Comparison of ENCODE assay signal across 22 mouse cellular contexts in genomic region chr13:70336069-70336468, GRCm38 (mm10).
DNase-seq lines count a peak whose midpoint lies in the region; ATAC-seq and TF ChIP-seq lines count a peak whose summit lies in the region.
"Had no signal": no experiment of that assay in that cellular context is flagged by ENCODE, and none has a peak within 500 bp of the region (broad histone marks: within the 10 kb centered on the region; RNA-seq: fewer than 3 reads in every experiment).

No protein-coding gene starts in this region.

- ATAC-seq in cerebellum, adult (ENCODE audit: insufficient number of reproducible peaks, low FRiP score, low TSS enrichment) = no peak
- ATAC-seq in hindbrain, postnatal 0 days = no peak
- no peak for ATAC-seq in hindbrain, embryonic 11.5 days (ENCODE audit: low FRiP score)
- peak; percentile 66; the same call in 1 of the 2 replicates for ATAC-seq in limb, embryonic 14.5 days (ENCODE audit: low FRiP score, low read depth)
- ATAC-seq: inflammation-experienced regulatory T-cells, adult 6 months; liver, embryonic 12.5 days had no signal

- H3K27ac ChIP-seq in hindbrain, postnatal 0 days = no peak overlapping the region
- no peak overlapping the region for H3K27ac ChIP-seq in hindbrain, embryonic 11.5 days (ENCODE audit: low read depth, low read length)
- H3K27ac ChIP-seq in limb, embryonic 14.5 days (replicated peaks; ENCODE audit: low read depth, low read length) = 0 out of 2 replicates have a peak overlapping the region, but pooled peaks have one; percentile 26
- H3K27ac ChIP-seq: heart, adult 2 months; hindbrain, embryonic 13.5 days; kidney, postnatal 0 days; liver, embryonic 12.5 days; neural tube, embryonic 15.5 days had no signal

- no peak for TF ChIP-seq POLR2A in limb, embryonic 14.5 days (IDR thresholded peaks at IDR 0.05; ENCODE audit: borderline replicate concordance, extremely low read depth, insufficient read depth, insufficient read length)

- no peak for TF ChIP-seq CTCF in hindbrain, postnatal 0 days (IDR thresholded peaks at IDR 0.05; ENCODE audit: low read depth)

- H3K36me3 ChIP-seq in hindbrain, postnatal 0 days (ENCODE audit: insufficient read depth, low read length) = no peaks in the 10 kb centered on the region
- no peaks in the 10 kb centered on the region for H3K36me3 ChIP-seq in hindbrain, embryonic 11.5 days (ENCODE audit: control insufficient read depth, insufficient read depth, low read length)
- H3K36me3 ChIP-seq in limb, embryonic 14.5 days (ENCODE audit: control insufficient read depth, insufficient read depth, low read length) = no peaks in the 10 kb centered on the region
- H3K36me3 ChIP-seq: hindbrain, embryonic 13.5 days; liver, embryonic 12.5 days; neural tube, embryonic 15.5 days had no signal

- H3K9ac ChIP-seq in hindbrain, postnatal 0 days (replicated peaks; ENCODE audit: low read length) = no peak overlapping the region
- no peak overlapping the region for H3K9ac ChIP-seq in hindbrain, embryonic 11.5 days (ENCODE audit: low read depth, low read length)
- no peak overlapping the region for H3K9ac ChIP-seq in limb, embryonic 14.5 days (ENCODE audit: low read depth, low read length, severe bottlenecking)
- H3K9ac ChIP-seq: hindbrain, embryonic 13.5 days; liver, embryonic 12.5 days; neural tube, embryonic 15.5 days had no signal

- WGBS in hindbrain, postnatal 0 days = 42% methylated on average over 4 of the region's 4 CpGs
- 88% methylated on average over 4 of the region's 4 CpGs for WGBS in hindbrain, embryonic 11.5 days
- 34% methylated on average over 4 of the region's 4 CpGs for WGBS in limb, embryonic 14.5 days

- H3K9me3 ChIP-seq in hindbrain, postnatal 0 days (ENCODE audit: low read length) = no peaks in the 10 kb centered on the region
- no peaks in the 10 kb centered on the region for H3K9me3 ChIP-seq in hindbrain, embryonic 11.5 days (ENCODE audit: control insufficient read depth, low read length)
- no peaks in the 10 kb centered on the region for H3K9me3 ChIP-seq in limb, embryonic 14.5 days (ENCODE audit: control insufficient read depth, low read length)
- H3K9me3 ChIP-seq: hindbrain, embryonic 13.5 days; liver, embryonic 12.5 days; neural tube, embryonic 15.5 days had no signal

- H3K4me3 ChIP-seq in hindbrain, postnatal 0 days (ENCODE audit: low read length) = no peak overlapping the region
- H3K4me3 ChIP-seq in hindbrain, embryonic 11.5 days (ENCODE audit: low read depth, low read length) = no peak overlapping the region
- no peak overlapping the region for H3K4me3 ChIP-seq in limb, embryonic 14.5 days (replicated peaks; ENCODE audit: low read length)
- H3K4me3 ChIP-seq: heart, adult 2 months; hindbrain, embryonic 13.5 days; liver, embryonic 12.5 days; myocyte; neural tube, embryonic 15.5 days had no signal

- H3K4me2 ChIP-seq in hindbrain, postnatal 0 days (ENCODE audit: low read depth, low read length) = no peak overlapping the region
- no peak overlapping the region for H3K4me2 ChIP-seq in hindbrain, embryonic 11.5 days (replicated peaks; ENCODE audit: low read depth, low read length)
- no peak overlapping the region for H3K4me2 ChIP-seq in limb, embryonic 14.5 days (replicated peaks; ENCODE audit: low read depth, low read length, severe bottlenecking)
- H3K4me2 ChIP-seq: hindbrain, embryonic 13.5 days; liver, embryonic 12.5 days; neural tube, embryonic 15.5 days had no signal

- no peaks in the 10 kb centered on the region for H3K27me3 ChIP-seq in hindbrain, postnatal 0 days (ENCODE audit: insufficient read depth, low read length)
- H3K27me3 ChIP-seq in hindbrain, embryonic 11.5 days (ENCODE audit: control insufficient read depth, insufficient read depth, low read length) = no peaks in the 10 kb centered on the region
- H3K27me3 ChIP-seq in limb, embryonic 14.5 days (ENCODE audit: control insufficient read depth, insufficient read depth, low read length) = no peaks in the 10 kb centered on the region
- H3K27me3 ChIP-seq: hindbrain, embryonic 13.5 days; liver, embryonic 12.5 days; neural tube, embryonic 15.5 days had no signal

- no peaks in the 10 kb centered on the region for H3K4me1 ChIP-seq in hindbrain, postnatal 0 days (ENCODE audit: insufficient read depth, low read length)
- no peaks in the 10 kb centered on the region for H3K4me1 ChIP-seq in hindbrain, embryonic 11.5 days (replicated peaks; ENCODE audit: control insufficient read depth, insufficient read depth, low read length)
- peaks cover 16% of the 10 kb centered on the region for H3K4me1 ChIP-seq in limb, embryonic 14.5 days (ENCODE audit: control insufficient read depth, insufficient read depth, low read length)
- H3K4me1 ChIP-seq: liver, embryonic 12.5 days had no signal

- DNase-seq in cerebellum, postnatal 10 days = peak; percentile 21 to 29
- DNase-seq in hindbrain, postnatal 0 days (ENCODE audit: low spot score) = peak; percentile 51
- DNase-seq in hindbrain, embryonic 11.5 days (ENCODE audit: low spot score) = no peak
- DNase-seq in lung, postnatal 10 days = peak; percentile 2
- DNase-seq in lung, postnatal 25 days (ENCODE audit: low spot score) = no peak
- peak; percentile 87 for DNase-seq in limb, embryonic 14.5 days (ENCODE audit: low spot score)
- no peak for DNase-seq in spleen, postnatal 4 days (ENCODE audit: low spot score in 2 of 2)
- DNase-seq: adrenal gland, postnatal 14 days; cerebellum, adult 11 months; cerebellum, adult 9-11 months; gastrocnemius, postnatal 36 days; heart, adult 2 months; kidney, adult 18-20 months; left cerebral cortex, postnatal 4 days; midbrain, embryonic 14.5 days had no signal

Comparison
In these comparisons a context has a peak if more than half of its experiments do, and no peak if none do; other contexts are left out.
1. DNase-seq: peak in cerebellum, postnatal 10 days (2 of 2), hindbrain, postnatal 0 days (single experiment), lung, postnatal 10 days (single experiment) and limb, embryonic 14.5 days (single experiment); none in hindbrain, embryonic 11.5 days (single experiment), lung, postnatal 25 days (single experiment) and spleen, postnatal 4 days (0 of 2).